ENCODE assay signal across 24 mouse cellular contexts in genomic region chr1:131830561-131830960, GRCm38 (mm10). TPM values are rescaled to one million over a fixed set of nuclear protein-coding genes. Genes with fewer than 3 reads are reported as not detected.
A peak's percentile ranks its signal among the peaks of the same experiment; 100 is the strongest.
DNase-seq lines count a peak whose midpoint lies in the region; ATAC-seq and TF ChIP-seq lines count a peak whose summit lies in the region.
"Had no signal": no experiment of that assay in that cellular context is flagged by ENCODE, and none has a peak within 500 bp of the region (broad histone marks: within the 10 kb centered on the region; RNA-seq: fewer than 3 reads in every experiment).

No protein-coding gene starts in this region.

- peaks cover 10% of the 10 kb centered on the region; the same call in 1 of the 2 replicates for H3K36me3 ChIP-seq in hindbrain, embryonic 14.5 days (replicated peaks; ENCODE audit: control insufficient read depth, insufficient read depth)
- peaks cover 23% of the 10 kb centered on the region for H3K36me3 ChIP-seq in hindbrain, embryonic 13.5 days
- no peaks in the 10 kb centered on the region for H3K36me3 ChIP-seq in lung, postnatal 0 days (ENCODE audit: insufficient read depth, low read length)
- 0 out of 2 replicates have a peak, but pooled peaks cover 5% of the 10 kb centered on the region for H3K36me3 ChIP-seq in midbrain, postnatal 0 days (ENCODE audit: insufficient read depth, low read length)
- H3K36me3 ChIP-seq: intestine, embryonic 15.5 days; liver, embryonic 13.5 days; stomach, embryonic 15.5 days had no signal

- no peak overlapping the region for H3K4me3 ChIP-seq in hindbrain, embryonic 14.5 days (replicated peaks; ENCODE audit: low read length)
- no peak overlapping the region for H3K4me3 ChIP-seq in hindbrain, embryonic 13.5 days
- H3K4me3 ChIP-seq in lung, postnatal 0 days (ENCODE audit: low read depth, low read length), result no peak overlapping the region
- no peak overlapping the region for H3K4me3 ChIP-seq in midbrain, postnatal 0 days (ENCODE audit: low read depth, low read length)
- H3K4me3 ChIP-seq: embryonic facial prominence, embryonic 15.5 days; hindbrain, embryonic 10.5 days; intestine, embryonic 15.5 days; liver, embryonic 13.5 days; megakaryocyte, embryonic 14.5 days; midbrain, embryonic 13.5 days; neural tube, embryonic 12.5 days; stomach, embryonic 15.5 days had no signal

- 87% methylated on average over 15 of the region's 15 CpGs for WGBS in hindbrain, embryonic 14.5 days
- 94% methylated on average over 15 of the region's 15 CpGs for WGBS in hindbrain, embryonic 13.5 days
- WGBS in lung, postnatal 0 days, result 79% methylated on average over 15 of the region's 15 CpGs
- 86% methylated on average over 15 of the region's 15 CpGs for WGBS in midbrain, postnatal 0 days

- no peak overlapping the region for H3K27ac ChIP-seq in hindbrain, embryonic 14.5 days
- H3K27ac ChIP-seq in hindbrain, embryonic 13.5 days, result no peak overlapping the region
- no peak overlapping the region for H3K27ac ChIP-seq in lung, postnatal 0 days (ENCODE audit: low read length)
- H3K27ac ChIP-seq in midbrain, postnatal 0 days (ENCODE audit: low read depth, low read length), result no peak overlapping the region
- H3K27ac ChIP-seq: embryonic facial prominence, embryonic 15.5 days; hindbrain, embryonic 10.5 days; intestine, embryonic 15.5 days; liver, embryonic 13.5 days; midbrain, embryonic 13.5 days; neural tube, embryonic 12.5 days; stomach, embryonic 15.5 days had no signal

- TF ChIP-seq EP300 in lung, postnatal 0 days (IDR thresholded peaks at IDR 0.05), result no peak

- H3K4me1 ChIP-seq in hindbrain, embryonic 14.5 days (replicated peaks; ENCODE audit: control insufficient read depth, insufficient read depth, low read length), result peaks cover 23% of the 10 kb centered on the region
- H3K4me1 ChIP-seq in hindbrain, embryonic 13.5 days (replicated peaks), result peaks cover 64% of the 10 kb centered on the region
- peaks cover 18% of the 10 kb centered on the region for H3K4me1 ChIP-seq in lung, postnatal 0 days (ENCODE audit: insufficient read depth, low read depth, low read length)
- H3K4me1 ChIP-seq in midbrain, postnatal 0 days (ENCODE audit: insufficient read depth, low read length), result peaks cover 22% of the 10 kb centered on the region; the same call in 1 of the 2 replicates

- no peaks in the 10 kb centered on the region for H3K27me3 ChIP-seq in hindbrain, embryonic 14.5 days (ENCODE audit: control insufficient read depth, insufficient read depth, low read length)
- H3K27me3 ChIP-seq in hindbrain, embryonic 13.5 days, result no peaks in the 10 kb centered on the region
- no peaks in the 10 kb centered on the region for H3K27me3 ChIP-seq in lung, postnatal 0 days (replicated peaks; ENCODE audit: insufficient read depth, low read length)
- H3K27me3 ChIP-seq in midbrain, postnatal 0 days (ENCODE audit: insufficient read depth, low read length), result no peaks in the 10 kb centered on the region
- H3K27me3 ChIP-seq: embryonic facial prominence, embryonic 15.5 days; intestine, embryonic 15.5 days; megakaryocyte, embryonic 14.5 days; midbrain, embryonic 13.5 days; neural tube, embryonic 12.5 days; stomach, embryonic 15.5 days had no signal

- ATAC-seq in hindbrain, embryonic 14.5 days (ENCODE audit: low FRiP score), result no peak
- ATAC-seq in hindbrain, embryonic 13.5 days (ENCODE audit: low FRiP score), result no peak
- no peak for ATAC-seq in lung, postnatal 0 days
- no peak for ATAC-seq in midbrain, postnatal 0 days (ENCODE audit: low FRiP score)
- ATAC-seq: activated CD4-positive, CD25-positive, alpha-beta regulatory T cell, adult 4 months; forebrain, embryonic 14.5 days; intestine, embryonic 15.5 days; midbrain, embryonic 13.5 days had no signal

- H3K9me3 ChIP-seq in hindbrain, embryonic 14.5 days (ENCODE audit: control insufficient read depth, low read length), result no peaks in the 10 kb centered on the region
- H3K9me3 ChIP-seq in hindbrain, embryonic 13.5 days, result no peaks in the 10 kb centered on the region
- H3K9me3 ChIP-seq in lung, postnatal 0 days (ENCODE audit: low read length), result no peaks in the 10 kb centered on the region
- no peaks in the 10 kb centered on the region for H3K9me3 ChIP-seq in midbrain, postnatal 0 days (ENCODE audit: low read length)
- H3K9me3 ChIP-seq: embryonic facial prominence, embryonic 15.5 days; hindbrain, embryonic 10.5 days; intestine, embryonic 15.5 days; liver, embryonic 13.5 days; megakaryocyte, embryonic 14.5 days; midbrain, embryonic 13.5 days; neural tube, embryonic 12.5 days; stomach, embryonic 15.5 days had no signal

- peak overlapping the region; percentile 7; the same call in 1 of the 2 replicates for H3K4me2 ChIP-seq in hindbrain, embryonic 14.5 days (replicated peaks)
- H3K4me2 ChIP-seq in hindbrain, embryonic 13.5 days, result no peak overlapping the region; the same call in 1 of the 2 replicates
- no peak overlapping the region for H3K4me2 ChIP-seq in lung, postnatal 0 days (replicated peaks; ENCODE audit: low read depth, low read length)
- H3K4me2 ChIP-seq in midbrain, postnatal 0 days (ENCODE audit: low read depth, low read length, poor library complexity, severe bottlenecking), result no peak overlapping the region
- H3K4me2 ChIP-seq: embryonic facial prominence, embryonic 15.5 days; intestine, embryonic 15.5 days; liver, embryonic 13.5 days; neural tube, embryonic 12.5 days; stomach, embryonic 15.5 days had no signal

- TF ChIP-seq CTCF in lung, postnatal 0 days (IDR thresholded peaks at IDR 0.05), result no peak
- no peak for TF ChIP-seq CTCF in midbrain, postnatal 0 days (IDR thresholded peaks at IDR 0.05)

- peak; percentile 44 for DNase-seq in gastrocnemius, postnatal 25 days
- DNase-seq in gastrocnemius, adult 18-20 months (ENCODE audit: low spot score), result no peak
- no peak for DNase-seq in hindbrain, embryonic 14.5 days (ENCODE audit: low spot score)
- peak; percentile 9 for DNase-seq in lung, postnatal 10 days
- DNase-seq in lung, postnatal 0 days (ENCODE audit: low spot score), result no peak
- no peak for DNase-seq in midbrain, postnatal 0 days (ENCODE audit: low spot score)
- DNase-seq: adrenal gland, adult 8-10 months; kidney, adult 8-10 months; kidney, postnatal 10 days; liver, embryonic 13.5 days; lung, adult 2 months; lung, postnatal 36 days; right cerebral cortex, adult 18-20 months; thymus, postnatal 36 days had no signal

- H3K9ac ChIP-seq in hindbrain, embryonic 14.5 days, result no peak overlapping the region
- no peak overlapping the region; the same call in 1 of the 2 replicates for H3K9ac ChIP-seq in hindbrain, embryonic 13.5 days
- H3K9ac ChIP-seq in lung, postnatal 0 days (replicated peaks; ENCODE audit: low read depth), result no peak overlapping the region
- no peak overlapping the region for H3K9ac ChIP-seq in midbrain, postnatal 0 days (replicated peaks; ENCODE audit: low read length, poor library complexity, severe bottlenecking)
- H3K9ac ChIP-seq: embryonic facial prominence, embryonic 15.5 days; intestine, embryonic 15.5 days; liver, embryonic 13.5 days; midbrain, embryonic 13.5 days; neural tube, embryonic 12.5 days; stomach, embryonic 15.5 days had no signal

RNA-seq across cellular contexts. Expression of gene Slc41a1, which starts 3.3 kb away (rescaled TPM):
- 10 to 100 TPM; 53.4 to 53.5 TPM for total RNA-seq in gastrocnemius, postnatal 25 days (2021)
- total RNA-seq in gastrocnemius, adult 18-20 months (2021), result 10 to 100 TPM; 37.7 to 47.4 TPM
- polyA plus RNA-seq in hindbrain, embryonic 14.5 days (2014; fragmentation: Nextera tagmentation; extraction: Ambion mirVana), result 14.3 and 17.3 TPM in 2 replicates
- polyA plus RNA-seq in hindbrain, embryonic 13.5 days (2015; fragmentation: Nextera tagmentation; extraction: Ambion mirVana), result 13.3 and 13.6 TPM in 2 replicates
- polyA plus RNA-seq in lung, postnatal 0 days (2015; fragmentation: Nextera tagmentation; extraction: Ambion mirVana), result 12.1 and 13.1 TPM in 2 replicates
- 39.6 and 45.5 TPM in 2 replicates for total RNA-seq in midbrain, postnatal 0 days (2014; rRNA removed)
- polyA plus RNA-seq in midbrain, postnatal 0 days (2015; fragmentation: Nextera tagmentation; extraction: Ambion mirVana), result 21.0 and 22.1 TPM in 2 replicates

RNA-seq across cellular contexts. Expression of gene Pm20d1, which starts 33.4 kb away (rescaled TPM):
- total RNA-seq in gastrocnemius, postnatal 25 days (2021), result 1 to 10 TPM in 1 of 2 experiments, under 1 TPM in 1; 0.82 to 1.3 TPM
- 1 to 10 TPM in 1 of 2 experiments, under 1 TPM in 1; 0.45 to 1.1 TPM for total RNA-seq in gastrocnemius, adult 18-20 months (2021)
- 0.50 and 0.71 TPM in 2 replicates for polyA plus RNA-seq in hindbrain, embryonic 14.5 days (2014; fragmentation: Nextera tagmentation; extraction: Ambion mirVana)
- polyA plus RNA-seq in hindbrain, embryonic 13.5 days (2015; fragmentation: Nextera tagmentation; extraction: Ambion mirVana), result 0.27 and 0.30 TPM in 2 replicates
- 1.6 TPM in 2 replicates for polyA plus RNA-seq in lung, postnatal 0 days (2015; fragmentation: Nextera tagmentation; extraction: Ambion mirVana)
- total RNA-seq in midbrain, postnatal 0 days (2014; rRNA removed), result 0.05 TPM in 2 replicates
- 0.29 and 0.38 TPM in 2 replicates for polyA plus RNA-seq in midbrain, postnatal 0 days (2015; fragmentation: Nextera tagmentation; extraction: Ambion mirVana)
- polyA plus RNA-seq: activated CD4-positive, CD25-positive, alpha-beta regulatory T cell, adult 4 months had no signal

RNA-seq across cellular contexts. Expression of gene Rab29, which starts 36.5 kb away (rescaled TPM):
- total RNA-seq in gastrocnemius, postnatal 25 days (2021), result 1 to 10 TPM; 6.4 to 7.4 TPM
- total RNA-seq in gastrocnemius, adult 18-20 months (2021), result 1 to 10 TPM; 5.0 to 5.1 TPM
- polyA plus RNA-seq in hindbrain, embryonic 14.5 days (2014; fragmentation: Nextera tagmentation; extraction: Ambion mirVana), result 6.9 and 7.0 TPM in 2 replicates
- polyA plus RNA-seq in hindbrain, embryonic 13.5 days (2015; fragmentation: Nextera tagmentation; extraction: Ambion mirVana), result 8.0 TPM in 2 replicates
- 23.1 and 26.3 TPM in 2 replicates for polyA plus RNA-seq in lung, postnatal 0 days (2015; fragmentation: Nextera tagmentation; extraction: Ambion mirVana)
- total RNA-seq in midbrain, postnatal 0 days (2014; rRNA removed), result 4.9 and 7.8 TPM in 2 replicates
- 6.6 and 7.9 TPM in 2 replicates for polyA plus RNA-seq in midbrain, postnatal 0 days (2015; fragmentation: Nextera tagmentation; extraction: Ambion mirVana)

Comparison
In these comparisons a context has a peak if more than half of its experiments do, and no peak if none do; other contexts are left out.
1. DNase-seq: peak in gastrocnemius, postnatal 25 days (single experiment) and lung, postnatal 10 days (single experiment); none in gastrocnemius, adult 18-20 months (single experiment), hindbrain, embryonic 14.5 days (single experiment), lung, postnatal 0 days (single experiment) and midbrain, postnatal 0 days (single experiment).